Mouse (Mus musculus): ENCODE results near the gene Abhd17a.
"Not testable (repeated sequence)": the region's sequence is repeated elsewhere in the genome, so short reads cannot be mapped to it uniquely, and the experiment has no call there.

The Abhd17a gene

GRCm38 (mm10) chr10:80608435-80608834, 18.3 kb upstream of the Abhd17a start:
- no peak for DNase-seq (ENCODE audit: low spot score in 2 of 2)

DNA sequence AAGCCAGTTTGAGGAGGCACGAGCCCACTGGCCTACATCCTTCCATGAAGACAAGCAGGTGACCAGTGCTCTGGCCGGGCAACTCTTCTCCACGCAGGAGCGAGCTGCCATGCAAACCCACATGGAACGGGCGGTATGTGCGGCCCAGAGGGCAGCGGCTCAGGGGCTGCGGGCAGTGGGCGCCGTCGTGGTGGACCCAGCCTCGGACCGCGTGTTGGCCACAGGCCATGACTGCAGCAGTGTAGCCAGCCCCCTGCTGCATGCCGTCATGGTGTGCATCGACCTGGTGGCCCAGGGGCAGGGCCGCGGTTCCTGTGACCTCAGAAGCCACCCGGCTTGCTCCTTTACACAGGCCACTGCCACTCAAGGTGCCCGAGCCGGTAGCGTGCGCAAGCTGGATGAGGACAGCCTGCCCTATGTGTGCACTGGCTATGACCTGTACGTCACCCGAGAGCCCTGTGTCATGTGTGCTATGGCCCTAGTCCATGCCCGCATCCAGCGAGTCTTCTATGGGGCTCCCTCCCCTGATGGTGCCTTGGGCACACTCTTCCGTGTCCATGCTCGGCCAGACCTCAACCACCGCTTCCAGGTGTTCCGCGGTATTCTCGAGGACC, 16.7 kb upstream of the Abhd17a start:
- DNase-seq (ENCODE audit: low spot score in 2 of 2), result no peak

- DNase-seq (ENCODE audit: low spot score in 2 of 2), result no peak
Observed at GRCm38 (mm10) chr10:80606306-80606705, 16.2 kb upstream of the Abhd17a start.

DNA sequence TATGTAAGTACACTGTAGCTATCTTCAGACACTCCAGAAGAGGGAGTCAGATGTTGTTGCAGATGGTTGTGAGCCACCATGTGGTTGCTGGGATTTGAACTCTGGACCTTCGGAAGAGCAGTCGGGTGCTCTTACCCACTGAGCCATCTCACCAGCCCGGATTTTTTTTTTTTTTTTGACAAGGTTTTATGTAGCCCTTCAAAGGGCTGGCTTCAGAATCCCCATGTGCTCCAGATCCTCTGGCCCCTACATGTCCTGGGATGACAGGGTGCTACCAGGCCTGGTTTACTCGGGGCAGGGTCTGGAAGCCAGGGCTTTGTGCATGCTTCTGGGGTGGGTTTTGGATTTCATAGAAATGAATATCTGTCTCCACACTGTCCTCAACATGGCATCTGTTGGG, 15.6 kb upstream of the Abhd17a start, which contains the start of gene Gm49322:
Gene Gm49322 (plus strand): TSS at position 301 of the 400 bp plus-strand sequence.
- DNase-seq (ENCODE audit: low spot score in 2 of 2), result not testable (repeated sequence)

- DNase-seq (ENCODE audit: low spot score in 2 of 2), result no peak
Observed at GRCm38 (mm10) chr10:80604988-80605387, 14.8 kb upstream of the Abhd17a start.

GRCm38 (mm10) chr10:80604001-80604509, 13.9 kb upstream of the Abhd17a start:
- no peak for DNase-seq (ENCODE audit: low spot score in 2 of 2)

GRCm38 (mm10) chr10:80603364-80603763, 13.2 kb upstream of the Abhd17a start:
- DNase-seq (ENCODE audit: low spot score in 2 of 2), result no peak

DNA sequence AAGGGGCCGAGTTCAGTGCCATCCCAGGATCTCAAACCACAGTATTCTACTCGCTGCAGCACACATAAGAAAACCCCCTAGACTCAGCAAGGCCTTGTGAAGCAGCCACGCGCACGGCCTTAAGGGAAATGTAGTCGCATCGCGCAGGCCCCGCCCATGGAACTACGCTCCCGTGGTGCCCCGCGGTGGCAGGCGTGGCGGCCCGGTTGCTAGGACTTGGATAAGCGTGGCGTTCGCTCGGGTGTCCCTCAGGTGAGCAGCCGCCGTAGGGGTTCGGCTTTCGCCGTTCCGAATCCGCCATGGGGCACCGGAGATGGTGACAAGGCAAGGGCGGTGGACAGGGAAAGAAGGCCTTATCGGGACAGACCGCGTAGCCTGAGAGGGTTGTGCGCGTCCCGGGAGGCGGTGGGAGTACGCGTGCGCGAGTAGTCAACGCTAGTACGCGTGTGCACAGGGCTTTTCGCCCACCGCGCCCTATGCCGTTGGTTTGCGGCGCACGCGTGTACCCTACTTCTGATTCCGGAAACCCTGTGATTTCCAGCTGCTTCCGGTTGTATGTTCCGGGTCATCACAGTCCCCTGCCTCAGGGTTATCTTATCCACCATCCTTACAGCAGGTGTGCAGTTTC, 12.7 kb upstream of the Abhd17a start, which contains the start of the genes Scamp4 and Adat3:
Gene Scamp4 (plus strand): TSS at position 175 of the 628 bp plus-strand sequence.
Gene Adat3 (plus strand): TSS at position 183 of the 628 bp plus-strand sequence.
- DNase-seq (ENCODE audit: low spot score in 2 of 2), result peak; percentile 93 to 96

DNA sequence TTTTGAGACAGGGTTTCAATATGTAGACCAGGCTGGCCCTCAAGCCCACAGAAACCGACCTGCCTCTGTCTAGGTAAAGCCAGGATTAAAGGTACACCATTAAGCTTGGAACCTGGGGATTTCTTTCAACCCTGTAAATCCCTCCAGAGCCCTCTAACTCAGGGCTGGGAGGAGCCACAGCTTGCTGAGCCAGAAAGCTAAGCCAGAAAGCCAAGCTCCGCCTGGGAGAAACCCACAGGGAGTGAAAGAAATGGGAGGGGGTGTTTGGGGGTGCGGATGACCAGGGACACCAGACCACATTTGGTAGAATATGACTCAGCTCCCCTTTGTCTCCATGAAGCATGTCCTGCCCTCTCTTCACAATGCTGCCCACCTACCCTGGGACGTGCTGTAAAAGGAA, 6.2 kb upstream of the Abhd17a start:
- DNase-seq (ENCODE audit: low spot score in 2 of 2), result no peak

DNA sequence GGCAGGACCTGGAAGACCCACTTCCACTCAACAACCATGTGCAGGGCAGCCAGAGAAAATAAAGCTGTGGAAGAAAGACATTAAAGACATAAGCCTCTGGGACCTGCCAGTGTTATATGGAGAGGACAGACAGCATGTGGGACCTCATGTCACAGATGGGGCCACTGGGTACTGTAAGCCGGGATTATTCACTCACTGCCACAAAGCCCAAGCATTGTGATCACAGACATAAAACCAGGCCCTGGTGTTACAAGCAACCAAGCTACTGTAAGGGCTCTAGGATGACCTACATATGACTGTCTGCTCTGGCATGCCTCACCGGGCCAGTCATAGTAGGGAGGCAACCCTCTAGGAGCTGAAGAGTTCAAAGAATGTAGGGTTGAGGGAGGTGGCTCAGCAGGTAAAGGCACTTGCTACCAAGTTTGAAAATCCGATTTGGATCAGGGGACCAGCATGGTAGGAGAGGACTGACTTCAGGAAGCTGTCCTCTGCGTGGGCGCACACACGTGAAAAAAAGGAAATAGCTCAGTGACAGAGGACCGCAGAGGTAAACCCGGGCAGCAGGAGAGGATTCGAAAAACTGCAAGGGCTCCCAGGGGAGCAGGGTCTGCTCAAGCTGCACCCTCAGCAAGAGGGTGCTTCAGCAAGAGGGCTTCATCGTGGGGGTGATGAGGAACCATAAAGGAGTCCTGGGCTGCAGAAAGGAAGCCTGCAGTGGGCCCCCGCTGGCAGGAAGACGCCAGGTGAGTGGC, 838 bp downstream of the Abhd17a start:
- DNase-seq (ENCODE audit: low spot score in 2 of 2), result no peak

DNA sequence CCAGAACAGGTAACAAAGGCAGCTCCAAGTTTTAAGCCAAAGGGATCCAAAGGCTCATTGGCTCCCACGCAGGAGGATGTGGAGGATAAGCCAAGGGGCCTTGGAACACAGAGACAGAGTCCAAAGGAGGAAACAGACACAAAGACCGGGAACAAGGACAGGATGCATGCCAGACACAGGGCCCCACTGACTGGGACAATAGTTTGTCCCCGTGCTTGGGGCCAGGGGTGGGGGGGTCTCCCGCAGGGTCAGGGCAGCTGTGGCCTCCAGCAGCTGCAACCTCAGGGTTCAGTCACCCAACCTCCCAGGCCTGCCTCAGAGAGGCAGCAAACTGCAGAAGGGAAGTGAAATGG, 2.9 kb downstream of the Abhd17a start:
- peak; percentile 67 to 85 for DNase-seq (ENCODE audit: low spot score in 2 of 2)

DNA sequence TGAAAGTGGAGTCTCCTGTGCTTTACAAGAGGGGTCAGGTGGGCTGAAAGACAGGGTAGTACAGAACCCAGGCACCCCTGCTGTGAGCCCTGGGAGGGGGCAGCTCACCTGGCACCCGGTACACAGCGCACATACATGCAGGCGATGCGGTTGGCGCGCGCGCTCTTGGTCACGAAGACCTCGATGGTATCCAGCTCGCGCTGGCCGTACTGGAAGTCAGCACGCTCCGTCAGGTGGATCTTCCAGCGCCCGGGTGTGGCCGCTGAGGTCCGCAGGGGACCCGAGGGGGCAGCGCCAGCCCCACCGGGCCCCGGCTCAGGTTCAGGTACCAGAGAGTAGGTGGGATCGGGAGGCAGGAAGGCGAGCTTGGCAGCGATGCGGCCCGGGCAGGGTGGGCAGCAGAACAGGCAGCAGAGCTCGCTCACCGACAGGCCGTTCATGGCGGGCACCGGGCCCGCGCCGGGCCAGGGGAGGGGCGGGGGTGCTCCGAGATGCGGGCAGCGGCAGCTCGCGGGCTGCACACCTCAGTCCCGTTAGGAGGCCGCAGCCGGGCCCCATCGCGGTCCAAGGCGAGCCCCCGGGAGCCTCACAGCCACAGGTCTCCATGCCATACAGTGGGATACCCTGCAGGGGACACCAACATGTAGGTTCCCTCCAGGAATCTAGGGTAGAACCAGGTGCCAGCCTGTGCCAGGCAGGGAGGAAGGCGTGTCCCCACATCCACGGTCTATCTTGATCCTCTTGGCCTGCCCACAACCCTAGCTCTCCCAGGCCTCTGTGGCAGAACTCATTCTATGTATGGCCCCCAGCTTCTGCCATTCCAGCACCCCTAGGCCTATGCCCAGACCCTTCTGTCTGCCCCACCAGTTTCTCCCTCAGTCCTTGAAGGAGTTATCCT, 3.5 kb downstream of the Abhd17a start:
- DNase-seq (ENCODE audit: low spot score in 2 of 2), result no peak

- no peak for DNase-seq (ENCODE audit: low spot score in 2 of 2)
Observed at GRCm38 (mm10) chr10:80585581-80585980, 4.6 kb downstream of the Abhd17a start.

DNA sequence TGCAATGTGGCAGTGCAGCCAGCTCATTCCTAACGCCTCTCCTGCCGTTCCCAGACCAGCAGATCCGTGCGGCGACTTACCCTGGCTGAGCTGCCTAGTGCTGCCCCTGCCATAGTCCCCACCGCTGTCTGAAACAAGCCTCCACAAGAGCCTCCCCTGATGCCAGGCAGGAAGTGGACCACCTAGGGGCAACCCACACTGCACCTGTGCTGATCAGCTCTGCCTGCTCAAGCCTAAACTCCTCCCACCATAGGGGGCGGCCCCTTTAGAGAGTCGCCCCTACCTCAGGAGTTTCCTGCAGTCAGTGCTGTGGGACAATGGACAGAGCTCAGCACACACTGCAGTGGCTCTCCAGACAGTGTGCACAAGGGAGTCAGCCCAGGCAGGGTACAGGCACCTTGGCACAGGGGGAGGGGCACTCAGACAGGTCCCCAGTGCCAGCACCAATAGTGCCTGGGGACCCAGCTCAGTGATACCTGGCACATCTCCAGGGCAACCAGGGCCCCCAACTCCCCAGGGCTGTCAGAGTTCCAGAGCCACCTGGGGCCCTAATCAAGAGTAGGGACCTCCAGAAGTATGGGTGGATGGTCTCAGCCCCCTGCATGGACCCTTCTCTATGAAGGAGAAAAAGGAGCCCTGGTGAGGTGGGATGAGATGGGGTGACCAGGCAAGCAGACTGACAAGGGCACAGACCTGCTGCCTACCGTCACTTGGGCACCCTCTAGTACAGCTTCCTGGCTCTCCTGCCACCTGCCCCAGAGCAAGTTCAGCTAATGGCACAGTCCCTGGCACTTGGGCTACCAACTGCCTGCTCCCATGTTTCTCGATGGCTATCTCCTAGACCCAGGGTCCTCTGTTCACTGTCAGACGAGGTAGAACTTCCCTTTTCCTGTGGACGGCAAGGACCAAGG, 5.2 kb downstream of the Abhd17a start:
- DNase-seq (ENCODE audit: low spot score in 2 of 2), result no peak

DNA sequence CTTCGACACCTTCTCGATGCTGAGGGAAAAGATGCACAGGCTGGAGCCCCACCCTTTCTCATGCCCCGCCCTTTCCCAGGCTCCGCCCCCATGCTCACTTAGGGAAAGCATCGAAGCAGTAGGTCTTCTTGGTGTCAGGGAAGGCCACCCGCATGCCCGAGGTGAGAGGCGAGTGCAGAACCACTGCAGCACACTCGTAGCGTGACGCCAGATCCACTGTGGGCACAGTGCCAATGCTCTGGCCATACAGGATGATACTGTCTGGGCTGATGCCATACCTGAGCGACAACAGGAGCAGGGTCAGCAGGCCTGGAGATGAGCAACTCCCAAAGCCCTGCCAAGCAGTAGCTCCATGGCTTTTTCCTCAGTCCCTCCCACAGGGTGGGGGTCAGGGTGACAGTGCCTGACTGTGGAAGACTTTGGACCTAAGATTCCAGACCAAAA, 6.1 kb downstream of the Abhd17a start:
- no peak for DNase-seq (ENCODE audit: low spot score in 2 of 2)

- no peak for DNase-seq (ENCODE audit: low spot score in 2 of 2)
Observed at GRCm38 (mm10) chr10:80583047-80583446, 7.1 kb downstream of the Abhd17a start.

GRCm38 (mm10) chr10:80578911-80579310, 11.2 kb downstream of the Abhd17a start:
- peak; percentile 50 to 53 for DNase-seq (ENCODE audit: low spot score in 2 of 2)

DNA sequence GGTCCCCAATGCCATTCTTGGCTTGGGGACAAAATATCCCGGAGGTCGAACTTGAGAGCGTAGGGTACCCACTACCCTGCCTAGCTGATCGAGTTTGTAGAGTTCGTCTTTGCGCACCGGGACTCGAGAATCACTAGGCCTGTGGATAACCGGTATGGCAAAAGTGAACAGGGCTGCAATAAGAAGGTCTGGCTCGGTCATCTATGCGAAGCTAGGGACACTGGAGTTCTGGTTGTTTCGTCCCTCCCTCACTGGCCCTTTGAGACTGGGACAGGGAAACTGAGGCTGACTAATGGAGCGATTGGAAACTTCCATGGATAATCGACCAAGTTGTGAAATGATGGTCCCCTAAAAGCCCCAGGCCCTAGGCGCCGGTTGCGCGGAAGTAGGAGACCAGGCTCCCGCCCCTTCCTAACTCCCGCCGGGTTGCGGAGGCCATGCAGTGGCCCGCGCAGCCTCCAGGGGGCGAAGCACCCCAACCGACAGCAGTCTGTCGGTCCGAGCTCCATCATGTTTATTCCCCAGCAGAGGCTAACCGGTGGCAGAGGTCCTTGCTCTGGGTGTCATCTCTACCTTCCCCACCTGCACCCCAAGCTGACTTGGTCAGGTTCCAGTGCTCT, 11.9 kb downstream of the Abhd17a start:
- DNase-seq (ENCODE audit: low spot score in 2 of 2), result peak; percentile 85 to 86

DNA sequence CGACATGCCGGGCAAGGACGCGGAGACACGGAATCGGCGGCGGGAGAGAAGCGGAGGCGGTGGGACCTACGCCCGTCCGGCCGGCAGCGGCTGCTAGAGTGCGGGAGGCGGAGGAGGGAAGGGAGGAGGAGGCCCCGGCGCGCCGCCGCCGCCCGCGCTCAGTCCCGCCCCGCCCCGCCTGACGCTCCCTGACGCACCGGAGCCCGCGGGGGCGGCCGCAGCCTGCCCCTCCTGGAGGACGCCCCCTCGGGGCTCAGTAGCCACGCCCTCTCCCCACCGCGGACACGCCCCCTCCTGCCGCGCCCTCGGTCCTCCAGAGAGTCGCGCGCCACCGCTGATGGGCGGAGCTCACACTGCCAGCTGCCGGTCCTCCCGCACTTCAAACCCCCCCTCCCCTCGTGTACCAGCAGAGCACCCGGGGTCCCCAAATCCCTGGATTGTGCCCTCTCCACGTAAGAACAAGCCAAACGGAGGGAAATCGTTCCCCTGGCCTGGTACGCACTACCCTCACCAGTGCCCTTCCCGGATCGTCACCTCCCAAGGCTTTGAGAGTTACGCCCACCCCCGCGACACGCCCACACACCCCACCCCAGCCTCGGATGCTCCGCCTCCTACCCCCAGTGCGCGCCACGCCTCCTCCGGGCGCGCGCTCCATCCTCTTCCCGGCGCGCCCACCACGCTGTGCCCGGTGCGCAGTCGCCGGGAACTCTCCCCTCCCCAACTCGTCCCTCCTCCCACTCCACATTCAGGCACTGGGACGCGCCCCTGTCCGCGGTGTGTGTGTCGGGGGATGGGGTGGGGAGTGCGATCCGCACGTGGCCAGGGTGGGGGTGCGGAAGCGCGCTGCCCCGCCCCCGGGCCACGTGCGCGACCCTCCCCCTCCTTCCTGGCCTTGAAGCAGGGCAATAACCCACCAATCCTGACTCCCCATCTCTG, 12.7 kb downstream of the Abhd17a start, which contains the start of gene Klf16:
Gene Klf16 (minus strand): TSS at position 127 of the 936 bp plus-strand sequence.
- DNase-seq (ENCODE audit: low spot score in 2 of 2), result peak; percentile 96 to 98

All from heart, adult 9 months (tissue).